ENCODE assay signal across 8 mouse cellular contexts in the genomic region with DNA sequence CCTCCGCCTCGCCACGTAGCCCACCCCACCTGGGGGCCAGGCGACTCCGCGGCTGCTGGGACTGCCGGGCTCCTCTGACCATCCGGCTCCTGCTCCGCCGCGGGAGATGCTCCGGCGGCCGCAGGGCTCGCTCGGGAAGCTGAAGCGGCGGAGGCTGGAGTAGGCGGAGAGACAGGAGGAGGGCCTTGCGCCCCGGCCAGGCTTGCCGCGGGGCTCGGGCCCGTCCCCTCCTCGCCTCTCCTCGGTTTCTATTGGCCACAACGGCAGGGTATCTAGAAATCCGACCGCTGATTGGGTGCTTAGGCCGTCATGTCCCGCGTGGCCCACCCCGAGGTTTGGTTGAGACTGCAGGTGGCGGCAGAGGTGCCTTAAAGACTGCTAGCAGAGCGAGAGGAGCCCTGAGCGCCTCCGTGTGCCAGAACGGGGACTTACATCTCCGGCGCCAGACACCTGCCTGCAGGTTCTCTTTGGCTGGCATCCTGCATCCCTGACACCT. TPM values are rescaled to one million over a fixed set of nuclear protein-coding genes. Genes with fewer than 3 reads are reported as not detected.
DNase-seq lines count a peak whose midpoint lies in the region; ATAC-seq and TF ChIP-seq lines count a peak whose summit lies in the region.

A gene (minus strand): TSS at position 174 of the 496 bp plus-strand sequence.

- H3K9ac ChIP-seq in hindbrain, postnatal 0 days (replicated peaks; ENCODE audit: low read length) = peak within 1 kb of the TSS; percentile 95

- H3K4me3 ChIP-seq in gastrocnemius, adult 2 months = peak within 1 kb of the TSS; percentile 91
- peak within 1 kb of the TSS; percentile 97 for H3K4me3 ChIP-seq in hindbrain, postnatal 0 days (ENCODE audit: low read length)
- H3K4me3 ChIP-seq in left cerebral cortex, adult 2 months = peak within 1 kb of the TSS; percentile 79

- no peaks in the 10 kb centered on the region for H3K27me3 ChIP-seq in hindbrain, postnatal 0 days (ENCODE audit: insufficient read depth, low read length)

- intact Hi-C loops in gastrocnemius, adult 2 months (cut with DNase I) = loop anchor here (5.0 kb wide), 1 partner anchor 123 kb away; a partner anchor contains a TSS
- intact Hi-C loops in left cerebral cortex, adult 2 months (cut with DNase I) = loop anchor here (2.0 to 5.0 kb wide), 3 partner anchors 48 to 126 kb away; a partner anchor contains a TSS

- peak within 1 kb of the TSS; percentile 85 for H3K27ac ChIP-seq in gastrocnemius, adult 2 months
- peak within 1 kb of the TSS; percentile 97 for H3K27ac ChIP-seq in hindbrain, postnatal 0 days
- peak within 1 kb of the TSS; percentile 97 for H3K27ac ChIP-seq in left cerebral cortex, adult 2 months

- TF ChIP-seq CTCF in gastrocnemius, adult 2 months (IDR thresholded peaks at IDR 0.05) = peak; percentile 92
- peak; percentile 94 for TF ChIP-seq CTCF in hindbrain, postnatal 0 days (IDR thresholded peaks at IDR 0.05; ENCODE audit: low read depth)
- peak; percentile 89 for TF ChIP-seq CTCF in left cerebral cortex, adult 2 months (IDR thresholded peaks at IDR 0.05)

- peaks cover 8% of the 10 kb centered on the region; the same call in 1 of the 2 replicates for H3K4me1 ChIP-seq in hindbrain, postnatal 0 days (ENCODE audit: insufficient read depth, low read length)

- DNase-seq in ZHBTc4 (ENCODE audit: low read depth, low spot score) = peak; percentile 100
- DNase-seq in gastrocnemius, adult 2 months = peak; percentile 98
- peak; percentile 99 for DNase-seq in hindbrain, postnatal 0 days (ENCODE audit: low spot score)
- DNase-seq in left cerebral cortex, adult 2 months (ENCODE audit: extremely low spot score in 1 of 2, low spot score in 2 of 2) = peak; percentile 97 to 99
- DNase-seq in right cerebral cortex, adult 2 months (ENCODE audit: low spot score in 2 of 2) = peak; percentile 99
- DNase-seq in urinary bladder, postnatal 14 days (ENCODE audit: low spot score) = peak; percentile 98

- H3K4me2 ChIP-seq in hindbrain, postnatal 0 days (ENCODE audit: low read depth, low read length) = peak within 1 kb of the TSS; percentile 71

- no peaks in the 10 kb centered on the region for H3K9me3 ChIP-seq in hindbrain, postnatal 0 days (ENCODE audit: low read length)

- H3K36me3 ChIP-seq in hindbrain, postnatal 0 days (ENCODE audit: insufficient read depth, low read length) = no peaks in the 10 kb centered on the region

- ATAC-seq in common myeloid progenitor, adult 5-6 weeks (replicated peaks; ENCODE audit: low read depth, poor library complexity, severe bottlenecking) = peak; percentile 96
- ATAC-seq in hindbrain, postnatal 0 days = peak; percentile 99
- peak; percentile 98 for ATAC-seq in megakaryocyte, adult 5-6 weeks (ENCODE audit: poor library complexity, severe bottlenecking)

- 1% methylated on average over 41 of the region's 41 CpGs for WGBS in hindbrain, postnatal 0 days

RNA-seq across cellular contexts. Expression of the gene that starts here (rescaled TPM):
- total RNA-seq in common myeloid progenitor, adult 5-6 weeks (2017) = 7.0 and 12.2 TPM in 2 replicates
- 1 to 10 TPM; 2.7 to 3.0 TPM for total RNA-seq in gastrocnemius, adult 2 months (2021)
- total RNA-seq in hindbrain, postnatal 0 days (2014; rRNA removed) = 67.1 and 124 TPM in 2 replicates
- polyA plus RNA-seq in hindbrain, postnatal 0 days (2015; fragmentation: Nextera tagmentation; extraction: Ambion mirVana) = 13.8 and 14.5 TPM in 2 replicates
- total RNA-seq in left cerebral cortex, adult 2 months (2021) = 10 to 100 TPM; 51.1 to 65.4 TPM
- 3.1 and 6.1 TPM in 2 replicates for total RNA-seq in megakaryocyte, adult 5-6 weeks (2015)
- total RNA-seq in megakaryocyte, adult 5-6 weeks (2017) = 4.3 and 7.4 TPM in 2 replicates

Comparison
In these comparisons a context has a peak if more than half of its experiments do, and no peak if none do; other contexts are left out.
1. Peak in every context shown above with its lines: DNase-seq, ATAC-seq, H3K4me3 ChIP-seq and H3K27ac ChIP-seq.